Mouse (Mus musculus) midbrain, postnatal 0 days (tissue): ENCODE results near the gene Ifi204. TPM values are rescaled to one million over a fixed set of nuclear protein-coding genes. Genes with fewer than 3 reads are reported as not detected.
"Not testable (repeated sequence)": the region's sequence is repeated elsewhere in the genome, so short reads cannot be mapped to it uniquely, and the experiment has no call there.

Experiments used
- ATAC-seq: fragments of 200-750 bp; cut with Nextera tagmentation; 2 replicates; pipeline ENCODE4 v1.8.0; 2017; ENCODE audit warnings: moderate number of reproducible peaks, mild to moderate bottlenecking, moderate TSS enrichment, moderate library complexity; ENCODE audit not compliant: low FRiP score
- DNase-seq: peaks from one replicate; pipeline ENCODE4 v3.0.0-alpha.2; 2015; ENCODE audit warnings: low spot score
- H3K27ac ChIP-seq: fragments of 300-500 bp; sonication (generic); 2 replicates; pipeline ENCODE4 v1.5.1; 2014; ENCODE audit warnings: low read depth, mild to moderate bottlenecking, low read length, mixed read lengths
- H3K27me3 ChIP-seq: fragments of 300-500 bp; sonication (generic); 2 replicates; pipeline ENCODE4 v1.6.1; 2014; ENCODE audit warnings: low read length, control low read depth, mixed read lengths; ENCODE audit not compliant: insufficient read depth
- H3K36me3 ChIP-seq: fragments of 300-500 bp; sonication (generic); 2 replicates; pipeline ENCODE4 v1.6.1; 2014; ENCODE audit warnings: low read length, control low read depth, mixed read lengths; ENCODE audit not compliant: insufficient read depth
- H3K4me1 ChIP-seq: fragments of 300-500 bp; sonication (generic); 2 replicates; pipeline ENCODE4 v1.6.1; 2014; ENCODE audit warnings: mild to moderate bottlenecking, control low read depth, antibody characterized with exemption, low read length, mixed read lengths; ENCODE audit not compliant: insufficient read depth
- H3K4me2 ChIP-seq: fragments of 300-500 bp; sonication (generic); 2 replicates; pipeline ENCODE4 v1.6.1; 2014; ENCODE audit warnings: low read depth, mild to moderate bottlenecking, low read length, mixed read lengths; ENCODE audit not compliant: poor library complexity, severe bottlenecking
- H3K4me3 ChIP-seq: fragments of 300-500 bp; sonication (generic); 2 replicates; pipeline ENCODE4 v1.5.1; 2014; ENCODE audit warnings: low read depth, mild to moderate bottlenecking, low read length, moderate library complexity
- H3K9ac ChIP-seq: fragments of 300-500 bp; sonication (generic); replicated peaks from 2 replicates; pipeline ENCODE4 v1.6.1; 2014; ENCODE audit warnings: mild to moderate bottlenecking, low read length, moderate library complexity, mixed read lengths; ENCODE audit not compliant: poor library complexity, severe bottlenecking
- H3K9me3 ChIP-seq: fragments of 300-500 bp; sonication (generic); 2 replicates; pipeline ENCODE4 v1.6.1; 2016; ENCODE audit warnings: low read length, control low read depth
- WGBS: fragments of 180-500 bp; shearing (Covaris S2); extraction: QIAGEN DNeasy Blood & Tissue Kit; methylation state at CpG from one replicate; pipeline ENCODE4 v1.1.7; 2014; 5-methylcytosine and 5-hydroxymethylcytosine counted together
- polyA plus RNA-seq: library from polyadenylated mRNA; unstranded; fragments of >200 nt; fragmentation: Nextera tagmentation; extraction: Ambion mirVana; gene quantifications from 2 replicates; pipeline ENCODE4 v1.2.1, GENCODE M21; 2015
- total RNA-seq: library from RNA; depleted of rRNA; stranded (reverse); fragments of >200 nt; gene quantifications from 2 replicates; pipeline ENCODE4 v1.2.3, GENCODE M21; 2014; rRNA removed

The Ifi204 gene
- total RNA-seq (0.19 and 0.55 TPM in 2 replicates), polyA plus RNA-seq (1.1 TPM in 2 replicates)

DNA sequence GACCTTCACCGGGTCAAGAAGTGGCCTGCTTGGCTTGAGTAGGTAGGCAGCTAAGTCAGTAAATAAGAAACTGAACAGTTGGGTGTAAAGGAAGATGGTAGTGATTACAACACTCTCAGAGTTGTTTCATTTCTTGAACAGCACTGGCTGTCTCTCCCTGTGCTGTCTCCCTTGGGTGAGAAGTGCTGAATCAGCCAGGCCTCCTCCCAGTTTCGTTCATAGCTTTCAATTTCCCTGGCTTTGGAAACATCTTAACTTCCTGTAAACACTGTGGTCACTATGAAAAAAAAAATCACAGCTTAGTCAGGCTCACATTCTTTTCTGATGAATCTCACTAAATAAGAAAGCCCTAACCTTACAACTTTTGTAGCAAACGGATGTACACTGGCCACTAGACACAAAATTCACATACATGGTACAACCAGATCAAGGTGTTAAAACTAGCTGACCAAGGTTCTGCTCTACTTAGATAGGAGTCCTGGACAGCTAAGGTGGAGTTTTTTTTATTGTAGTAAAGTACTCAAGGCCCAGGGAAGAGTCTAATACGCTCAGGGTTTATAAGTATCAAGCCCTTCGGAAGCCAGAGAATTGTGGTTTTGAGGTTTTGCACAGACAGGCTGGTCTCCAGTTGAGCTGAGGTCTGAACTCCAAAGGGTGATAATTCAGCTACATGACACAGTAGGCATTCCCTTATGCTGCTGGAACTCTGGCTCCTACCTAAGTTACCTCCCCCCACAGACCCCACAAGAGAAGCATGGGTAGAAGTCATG, at the start of gene Ifi204:
TSS of gene Ifi204 (minus strand) at position 96 of the 770 bp plus-strand sequence.
- not testable (repeated sequence) for H3K9me3 ChIP-seq, H3K4me1 ChIP-seq, H3K9ac ChIP-seq, H3K36me3 ChIP-seq, H3K27me3 ChIP-seq, DNase-seq, ATAC-seq, H3K4me2 ChIP-seq, H3K27ac ChIP-seq, H3K4me3 ChIP-seq
- 89% methylated on average over 5 of the region's 5 CpGs for WGBS

GRCm38 (mm10) chr1:173809294-173809693, 42.6 kb upstream of the Ifi204 start:
- H3K9ac ChIP-seq, H3K4me3 ChIP-seq, DNase-seq, H3K36me3 ChIP-seq, H3K4me1 ChIP-seq, H3K27me3 ChIP-seq, H3K27ac ChIP-seq, H3K4me2 ChIP-seq, H3K9me3 ChIP-seq, ATAC-seq: not testable (repeated sequence)
- WGBS, result 78% methylated on average over 2 of the region's 2 CpGs

GRCm38 (mm10) chr1:173802689-173803281, 36.0 kb upstream of the Ifi204 start:
- H3K4me2 ChIP-seq, ATAC-seq: not testable (repeated sequence)

GRCm38 (mm10) chr1:173802207-173802606, 35.5 kb upstream of the Ifi204 start:
- WGBS, result 74% methylated on average over 3 of the region's 3 CpGs
- DNase-seq, H3K4me3 ChIP-seq, H3K9ac ChIP-seq, H3K4me2 ChIP-seq, H3K9me3 ChIP-seq, ATAC-seq, H3K36me3 ChIP-seq, H3K4me1 ChIP-seq, H3K27ac ChIP-seq, H3K27me3 ChIP-seq: not testable (repeated sequence)

More at GRCm38 (mm10) chr1:173802689-173803281, 36.0 kb upstream of the Ifi204 start:
- H3K36me3 ChIP-seq, H3K27me3 ChIP-seq, H3K4me1 ChIP-seq, H3K27ac ChIP-seq, H3K4me3 ChIP-seq, H3K9me3 ChIP-seq, H3K9ac ChIP-seq: not testable (repeated sequence)
- WGBS, result 64% methylated on average over 2 of the region's 2 CpGs
- peak; percentile 6 for DNase-seq

GRCm38 (mm10) chr1:173801791-173802190, 35.0 kb upstream of the Ifi204 start:
- ATAC-seq, H3K9ac ChIP-seq, H3K4me1 ChIP-seq, H3K4me3 ChIP-seq, DNase-seq, H3K36me3 ChIP-seq, H3K4me2 ChIP-seq, H3K9me3 ChIP-seq, H3K27ac ChIP-seq, H3K27me3 ChIP-seq: not testable (repeated sequence)
- 88% methylated on average over 2 of the region's 2 CpGs for WGBS

DNA sequence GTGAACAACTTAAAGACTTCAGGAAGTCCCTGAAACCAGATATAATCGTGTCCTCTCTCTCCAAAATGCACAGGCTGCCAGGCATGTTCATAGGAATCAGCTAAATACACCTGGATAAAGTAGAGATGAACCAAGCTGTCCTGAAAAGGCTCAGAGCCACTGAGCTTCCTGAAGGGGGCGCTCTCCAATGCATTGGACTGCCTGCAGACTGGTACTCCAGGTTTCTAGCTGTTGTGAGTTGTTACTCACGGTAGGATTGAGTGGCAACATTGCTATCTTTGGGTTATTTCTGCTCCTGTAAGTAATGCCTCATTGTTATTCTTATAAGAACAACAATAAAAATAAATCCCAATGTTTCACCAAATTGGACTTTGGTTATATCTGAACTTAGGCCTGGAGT, 6.7 kb upstream of the Ifi204 start:
- 80% methylated on average over 2 of the region's 3 CpGs for WGBS
- not testable (repeated sequence) for H3K4me3 ChIP-seq, ATAC-seq, H3K9me3 ChIP-seq, H3K4me1 ChIP-seq, H3K9ac ChIP-seq, DNase-seq, H3K4me2 ChIP-seq, H3K36me3 ChIP-seq, H3K27me3 ChIP-seq, H3K27ac ChIP-seq

- not testable (repeated sequence) for ATAC-seq, H3K27me3 ChIP-seq, H3K9ac ChIP-seq, H3K27ac ChIP-seq, H3K4me3 ChIP-seq, H3K36me3 ChIP-seq, DNase-seq, H3K9me3 ChIP-seq, H3K4me2 ChIP-seq, H3K4me1 ChIP-seq
- 98% methylated on average over 5 of the region's 5 CpGs for WGBS
These were observed 6.7 kb downstream of the Ifi204 start for GRCm38 (mm10) chr1:173760032-173760431.
